Mouse (Mus musculus) T-helper 17 cell (primary cell): ENCODE measurements around the gene Tenm4.

Experiments
- in situ Hi-C, 2 experiments: fragments of 300-600 bp; cut with MboI, MseI; formaldehyde crosslinking; loops; 1 replicate in 1 of 2; 2 replicates in 1 of 2; pipeline ENCODE4 v1.15.1; 2025; ENCODE audit warnings: high pct_unique_total_duplicates in 2 of 2

The Tenm4 gene

DNA sequence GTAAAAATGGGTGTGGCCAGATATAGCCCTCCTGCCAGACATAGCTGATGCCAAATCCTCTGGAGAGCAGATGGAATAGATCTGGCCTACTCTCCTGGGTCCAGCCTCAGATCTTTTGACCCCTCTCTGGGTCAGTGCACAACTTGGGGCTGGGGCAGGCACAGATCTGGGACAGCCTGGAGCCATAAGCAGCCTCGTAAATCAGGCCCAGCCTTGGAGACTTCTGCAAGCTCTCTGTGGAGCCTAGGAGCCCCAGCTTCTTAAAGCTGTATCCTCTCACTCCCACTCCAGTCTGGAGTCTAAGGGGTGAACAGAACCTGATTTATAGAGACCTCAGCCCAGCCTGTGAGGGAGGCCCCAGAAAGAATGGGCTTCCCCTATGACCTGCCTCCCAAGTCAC, 354.3 kb downstream of the Tenm4 start:
- in situ Hi-C loops: loop anchor here in 1 of 2 experiments (5.0 kb wide), 1 partner anchor 377 kb away; no protein-coding TSS in a partner anchor

DNA sequence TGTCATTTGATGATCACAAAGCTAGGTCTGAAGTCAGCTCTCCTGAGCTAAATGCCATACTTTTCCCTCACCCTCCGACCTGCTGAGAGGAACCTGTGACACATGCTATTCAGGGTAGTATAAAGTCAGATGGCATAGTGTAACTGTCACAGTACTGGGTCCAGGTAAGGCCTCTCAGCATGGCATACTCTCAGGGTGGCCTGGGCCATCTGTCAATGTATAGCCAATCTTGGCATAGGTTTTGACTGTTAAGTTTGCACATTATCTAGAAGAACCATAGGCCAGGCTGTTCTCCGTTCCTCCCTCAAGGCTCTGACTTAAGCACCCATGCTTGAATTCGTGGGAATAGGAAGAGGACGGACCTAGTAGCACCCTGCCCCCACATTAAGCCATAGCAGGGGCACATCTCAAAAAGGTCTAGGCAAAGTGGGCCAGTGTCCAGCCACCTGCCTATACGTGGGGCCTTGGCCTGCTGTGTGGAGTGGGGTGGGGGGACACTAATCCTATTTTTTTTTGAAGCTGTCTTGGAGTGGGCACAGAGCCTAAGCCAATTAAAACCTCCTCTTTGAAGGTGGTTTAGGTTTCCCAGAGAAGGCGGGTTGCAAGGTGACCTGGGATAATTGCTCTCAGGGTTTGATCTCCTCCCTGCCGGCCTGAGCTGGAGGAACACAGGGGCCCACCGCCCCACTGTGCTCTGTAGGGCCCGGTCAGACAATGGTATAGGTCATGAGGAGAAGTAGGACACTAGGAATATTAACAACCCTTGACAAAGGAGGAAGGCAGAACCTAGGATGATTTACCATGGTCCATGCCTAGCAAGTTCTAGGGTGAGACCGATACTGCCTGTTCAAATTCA, 359.8 kb downstream of the Tenm4 start:
- in situ Hi-C loops: no loop called here

DNA sequence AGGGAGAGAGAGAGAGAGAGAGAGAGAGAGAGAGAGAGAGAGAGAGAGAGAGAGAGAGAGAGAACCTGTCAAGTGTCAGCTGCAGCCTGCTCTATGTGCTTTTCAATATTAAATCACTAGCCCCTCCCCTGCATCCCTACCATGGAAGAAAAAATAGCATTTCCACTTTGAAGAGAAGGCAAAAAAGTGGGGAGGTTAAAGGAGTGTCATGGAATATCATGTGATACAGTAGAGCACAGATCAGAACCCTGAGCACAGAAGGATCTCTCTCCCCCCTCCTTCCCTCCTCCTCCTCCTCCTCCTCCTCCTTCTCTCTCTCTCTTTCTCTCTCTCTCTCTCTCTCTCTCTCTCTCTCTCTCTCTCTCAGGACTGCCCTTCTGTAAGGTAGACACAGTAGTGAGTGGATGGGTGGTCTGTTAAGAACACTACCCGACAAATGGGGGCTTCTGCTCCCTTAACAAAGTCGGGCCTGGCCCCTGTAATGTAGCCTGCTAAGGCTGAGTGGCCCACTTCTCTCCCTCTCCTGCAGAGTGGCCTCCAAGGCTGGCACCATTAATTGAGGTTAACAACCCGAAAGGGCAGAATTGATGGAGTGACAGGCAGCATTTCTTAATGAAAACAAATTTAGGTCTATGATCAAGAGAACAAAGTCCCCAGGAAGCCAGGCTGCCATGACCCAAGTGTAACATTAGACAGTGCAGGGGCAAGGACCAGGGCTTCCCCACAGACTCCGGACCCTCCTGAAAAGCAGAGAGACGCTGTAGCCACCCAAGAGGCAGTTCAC, 361.1 kb downstream of the Tenm4 start:
- in situ Hi-C loops: no loop called here

DNA sequence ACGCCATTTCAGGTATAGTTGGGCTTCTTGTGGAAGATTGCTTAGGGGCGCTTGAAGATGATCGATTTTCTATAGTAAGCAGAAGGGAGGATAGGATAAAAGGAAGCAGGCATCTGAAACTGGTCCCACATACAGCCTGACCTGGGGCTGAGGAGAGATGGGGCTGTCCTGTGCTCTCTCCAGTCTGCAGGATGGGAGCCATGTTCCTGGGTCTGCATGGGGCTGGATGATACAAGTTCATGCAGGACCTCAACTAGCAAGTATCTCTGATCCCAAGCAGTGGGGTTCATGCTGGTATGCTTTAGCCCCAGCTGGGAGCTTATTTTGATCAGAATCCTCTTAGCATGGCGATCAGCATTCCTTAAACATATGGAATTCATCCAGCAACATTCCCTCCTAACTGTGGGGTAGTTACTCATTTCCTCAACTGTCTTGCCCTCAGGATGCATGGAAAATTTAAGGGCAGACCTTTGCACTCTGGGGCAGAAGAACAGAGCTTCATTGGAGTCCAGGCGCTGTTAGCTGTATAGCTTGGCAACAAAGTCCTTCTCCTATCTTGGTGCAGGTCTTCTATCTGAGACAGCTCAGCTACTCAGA, 361.9 kb downstream of the Tenm4 start:
- in situ Hi-C loops: no loop called here

DNA sequence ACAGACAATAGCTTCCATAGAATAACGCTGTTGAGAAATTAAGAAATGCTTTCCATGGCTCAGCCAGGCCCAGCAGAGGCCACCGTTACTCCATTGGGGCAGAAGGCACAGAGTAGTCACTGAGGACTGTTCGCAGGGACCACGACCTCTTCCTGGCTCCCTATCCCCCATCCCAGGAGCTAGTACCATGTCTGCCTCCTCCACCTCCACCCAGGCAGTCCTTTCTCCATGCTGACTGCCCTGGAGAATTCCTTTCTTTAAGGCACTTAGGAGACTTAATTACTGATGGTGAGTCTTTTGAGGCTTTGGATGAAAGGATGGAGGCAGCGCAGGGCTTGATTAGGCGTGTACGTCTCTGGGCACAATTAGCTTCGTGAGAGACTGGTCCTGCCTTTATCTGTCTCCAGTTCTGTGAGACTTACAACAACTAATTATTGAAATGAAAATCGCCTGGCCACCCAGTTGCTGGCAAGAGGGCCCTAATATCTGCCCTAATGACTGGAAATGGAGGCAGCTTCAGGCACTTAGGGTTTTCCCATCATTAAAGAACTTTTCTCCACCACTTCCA, 365.4 kb downstream of the Tenm4 start:
- in situ Hi-C loops: no loop called here

DNA sequence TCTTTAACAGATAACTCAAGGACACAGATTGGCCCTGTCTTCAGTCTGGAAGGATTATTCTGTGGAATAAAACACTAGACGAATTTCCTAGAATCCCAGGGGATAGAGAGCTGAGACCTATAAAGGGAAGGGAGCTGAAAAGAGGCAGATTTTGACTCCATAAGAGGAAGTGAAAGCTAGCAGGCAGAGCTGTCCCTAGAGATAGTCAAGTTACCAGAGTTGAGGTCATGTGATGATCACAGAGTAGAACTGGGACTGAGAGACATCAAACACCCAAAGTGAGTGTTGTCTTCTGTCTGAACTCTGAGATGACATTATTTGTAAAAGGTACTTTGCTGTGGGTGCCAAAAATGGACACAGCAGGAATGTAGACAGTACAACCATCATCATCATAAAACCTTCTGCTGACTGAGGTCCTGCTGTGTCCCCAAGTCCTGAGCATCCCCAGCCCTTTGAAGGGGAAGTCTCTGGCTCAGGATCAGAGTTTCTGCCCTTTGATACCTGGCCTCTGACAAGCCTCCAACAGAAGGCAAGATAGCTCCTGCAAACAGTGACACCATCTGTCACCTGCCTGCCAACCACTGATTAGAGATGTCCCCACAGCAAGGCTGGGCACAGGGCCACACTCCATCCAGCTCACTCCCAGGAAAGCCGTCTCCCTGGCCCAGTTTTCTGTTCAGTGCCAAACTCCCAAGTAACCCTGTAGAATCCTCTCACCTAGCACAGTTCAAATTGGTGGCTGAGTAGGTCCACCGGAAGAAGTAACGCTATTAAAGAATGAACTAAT, 368.4 kb downstream of the Tenm4 start:
- in situ Hi-C loops: no loop called here

DNA sequence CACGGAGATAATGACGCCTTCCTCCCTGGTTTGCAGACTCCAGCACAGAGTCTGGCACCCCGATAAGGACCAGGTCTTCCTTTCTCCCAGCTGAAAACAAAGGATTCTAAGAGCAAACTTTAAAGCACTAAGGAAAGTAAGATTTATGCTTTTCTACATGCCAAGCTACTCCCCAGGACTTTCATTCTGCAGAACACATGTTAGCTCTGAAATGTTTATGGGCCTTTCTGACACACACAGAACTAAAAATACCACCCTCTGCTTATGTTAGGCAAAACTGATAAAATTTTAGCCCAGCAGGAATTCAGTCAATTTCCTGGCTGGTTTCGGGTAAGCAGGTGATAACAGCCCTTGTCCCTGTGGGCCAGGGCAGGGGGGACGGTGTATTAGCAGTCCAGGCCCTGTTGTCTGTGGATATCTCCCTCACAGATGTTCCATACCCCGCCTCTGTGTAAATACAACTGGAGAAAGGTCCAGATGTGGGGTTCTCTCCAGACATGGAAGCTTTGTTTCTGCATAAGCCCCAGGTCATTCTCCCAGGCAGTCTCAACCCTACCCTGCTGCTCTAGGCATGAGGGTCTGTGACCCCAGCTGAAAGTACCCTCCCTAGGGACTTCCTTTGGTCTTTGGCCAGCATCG, 369.5 kb downstream of the Tenm4 start:
- in situ Hi-C loops: no loop called here

DNA sequence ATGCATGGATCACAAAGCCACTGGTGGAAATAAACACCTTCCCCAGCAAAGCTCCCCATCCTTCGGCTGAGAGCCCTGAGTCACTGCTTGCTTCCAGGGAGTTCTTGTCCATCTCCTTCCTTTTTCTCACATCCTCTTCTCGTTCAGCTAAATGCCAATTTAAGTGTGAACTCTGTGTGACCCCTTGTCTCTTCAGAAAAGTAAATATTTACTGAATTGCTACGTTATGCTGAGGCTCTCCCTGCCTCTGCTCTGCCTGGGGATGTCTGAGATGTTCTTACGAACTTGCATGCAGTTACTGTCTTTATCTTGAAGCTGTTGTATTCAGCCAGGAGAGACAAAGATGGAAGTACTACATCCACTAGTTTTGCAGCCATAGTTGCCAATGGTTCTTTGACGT, 374.9 kb downstream of the Tenm4 start:
- in situ Hi-C loops: no loop called here

DNA sequence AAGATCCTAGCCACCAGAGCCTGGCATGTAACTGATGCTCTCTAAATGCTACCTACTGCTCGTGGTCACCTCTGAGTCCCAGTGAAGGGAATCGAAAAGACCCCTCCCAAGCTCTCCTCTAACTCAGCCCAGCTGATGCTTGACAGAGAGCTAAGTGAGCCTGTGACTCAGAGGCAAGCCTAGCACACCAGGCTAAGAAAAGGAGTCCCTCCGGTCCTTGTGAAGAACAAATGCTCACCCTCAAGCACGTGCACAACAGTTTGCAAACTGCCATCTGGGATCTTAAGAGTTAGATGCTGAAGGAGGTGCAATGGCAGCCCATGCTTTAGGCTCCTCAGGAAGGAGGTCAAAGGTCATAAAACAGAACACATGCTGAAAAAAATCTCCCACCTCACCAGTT, 380.8 kb downstream of the Tenm4 start:
- in situ Hi-C loops: no loop called here

DNA sequence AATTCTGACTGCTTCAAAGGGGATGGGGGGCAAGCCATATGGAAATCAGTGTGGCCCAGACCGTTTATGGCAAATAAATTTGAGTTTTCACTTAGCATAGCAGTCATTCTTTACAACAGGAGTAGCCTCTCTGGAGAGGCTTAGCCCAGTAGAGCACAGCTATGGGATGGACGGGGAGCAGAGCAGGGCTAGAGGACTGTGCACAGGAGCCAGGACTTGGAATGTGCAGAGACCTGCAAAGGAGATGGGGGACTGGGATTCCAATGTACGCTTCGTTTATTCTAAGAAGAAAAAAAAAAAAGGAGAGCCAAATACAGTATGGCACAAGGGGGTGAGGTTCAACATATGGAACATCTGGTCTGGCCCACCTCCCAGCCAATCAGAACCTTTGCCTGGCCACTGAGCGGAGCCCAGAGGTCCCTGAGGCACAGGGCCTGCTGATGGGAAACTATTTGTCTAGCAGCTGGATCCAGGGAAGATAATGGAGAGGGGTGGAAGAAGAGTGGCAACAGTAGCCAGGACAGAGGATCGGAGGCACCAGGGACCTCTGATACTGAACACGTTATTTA, 381.3 kb downstream of the Tenm4 start:
- in situ Hi-C loops: no loop called here

DNA sequence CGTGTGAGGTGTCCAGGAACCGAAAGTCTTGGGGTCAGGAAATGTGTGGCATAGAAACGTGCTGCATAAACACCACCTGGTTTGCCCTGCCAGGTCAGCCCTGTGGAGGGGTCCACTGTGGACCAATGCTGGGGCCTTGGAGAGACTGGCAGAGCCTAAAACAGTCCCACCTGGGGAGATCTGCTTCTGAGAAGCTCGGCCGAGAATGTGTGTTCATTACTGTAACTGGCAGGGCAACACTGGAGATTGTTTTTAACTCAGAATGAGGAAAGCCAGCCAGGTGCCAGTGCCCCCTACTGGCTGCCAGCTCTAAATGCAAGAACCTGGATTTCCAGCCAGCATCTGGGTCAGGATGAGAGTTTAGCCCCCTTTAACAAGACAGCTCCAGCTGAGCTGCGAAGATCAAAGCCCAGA, 383.2 kb downstream of the Tenm4 start:
- in situ Hi-C loops: no loop called here

DNA sequence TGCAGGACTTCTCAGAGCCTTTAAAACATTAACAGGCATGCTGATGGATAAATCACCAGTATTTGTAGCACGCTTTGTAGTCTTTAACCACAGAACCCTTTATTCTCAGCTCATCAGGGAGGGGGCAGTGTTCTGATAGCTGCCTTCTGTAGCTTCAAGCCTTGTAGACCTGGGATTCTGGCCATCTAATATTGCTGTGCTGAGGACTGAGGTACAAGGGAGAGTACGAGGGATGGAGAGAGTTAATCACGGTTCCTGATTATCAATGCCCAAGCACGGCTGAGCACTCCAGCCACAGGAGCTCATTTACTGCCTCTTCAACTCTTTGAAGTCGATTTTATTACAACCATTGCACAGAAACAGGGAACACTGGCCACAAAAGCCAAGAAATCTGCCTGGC, 384.2 kb downstream of the Tenm4 start:
- in situ Hi-C loops: no loop called here

DNA sequence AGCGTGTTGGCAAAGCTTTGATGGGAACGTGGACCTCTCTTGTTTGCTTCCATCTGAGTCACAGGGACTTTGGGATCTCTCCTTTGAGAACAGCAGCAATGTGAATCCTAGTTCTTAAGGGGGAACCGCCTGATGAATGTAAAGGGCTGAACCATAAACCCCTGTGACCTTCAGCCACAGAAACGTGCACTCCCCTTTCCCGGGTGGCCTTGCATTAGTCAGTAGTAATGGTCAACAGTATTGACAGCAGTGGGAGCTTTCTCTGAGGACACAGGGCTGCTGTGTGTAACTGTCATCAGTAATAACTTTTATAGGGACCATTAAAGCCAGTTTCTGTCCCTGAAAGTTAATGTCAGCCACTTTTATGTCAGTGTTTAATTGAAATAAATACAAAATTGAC, 385.7 kb downstream of the Tenm4 start:
- in situ Hi-C loops: no loop called here

DNA sequence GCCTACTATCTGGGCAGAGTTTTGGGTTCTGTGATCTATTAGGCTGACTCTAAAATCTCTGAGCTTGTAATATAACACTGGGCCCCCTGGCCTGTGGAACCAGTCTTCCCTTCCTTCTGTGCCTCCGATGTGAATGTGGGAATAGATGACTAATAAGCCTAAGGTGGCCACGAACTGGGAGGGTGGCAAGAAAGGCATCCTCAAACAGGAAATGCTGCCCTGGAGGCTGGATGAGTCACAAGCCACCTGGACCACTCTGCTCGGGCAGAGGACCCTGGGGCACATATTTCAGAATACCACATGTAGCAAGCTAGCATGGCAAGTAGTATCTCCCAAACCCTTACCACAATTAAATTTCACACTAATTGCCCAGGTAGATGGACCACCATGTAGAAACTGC, 391.8 kb downstream of the Tenm4 start:
- in situ Hi-C loops: no loop called here

DNA sequence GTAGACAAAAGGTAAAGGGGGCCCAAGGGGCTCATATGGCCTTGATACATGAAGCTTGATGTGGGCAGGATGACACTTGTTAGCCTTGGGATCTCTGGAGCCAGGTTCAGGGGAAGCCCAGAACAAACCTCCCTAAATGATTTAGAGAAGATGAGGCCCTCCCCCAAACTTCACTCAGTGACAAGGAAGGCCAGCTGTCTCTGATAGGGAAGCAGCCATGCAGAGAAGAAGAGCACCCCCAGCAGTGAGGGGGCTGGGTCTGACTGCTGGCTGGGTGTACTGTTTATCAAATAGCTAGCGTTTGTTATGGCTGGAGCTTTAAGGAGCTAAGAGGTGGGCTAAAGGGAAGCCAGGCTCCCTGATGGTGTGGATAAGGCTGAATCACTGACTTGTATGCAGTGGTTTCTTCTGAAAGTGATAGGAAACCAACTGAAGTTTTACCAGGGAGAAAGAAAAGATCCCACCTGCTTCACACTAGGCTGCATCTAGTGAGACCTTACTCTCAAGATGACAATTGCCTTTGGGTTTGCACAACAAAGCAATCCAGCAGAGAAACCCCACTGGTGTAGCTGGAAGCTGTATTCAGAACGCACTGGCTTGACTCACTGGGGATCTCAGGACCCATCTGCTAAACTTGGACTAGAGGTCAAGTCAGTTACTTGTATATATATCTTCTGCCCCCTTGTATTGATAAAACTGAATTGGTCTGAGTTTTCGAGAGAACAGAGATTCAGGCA, 392.5 kb downstream of the Tenm4 start:
- in situ Hi-C loops: no loop called here

DNA sequence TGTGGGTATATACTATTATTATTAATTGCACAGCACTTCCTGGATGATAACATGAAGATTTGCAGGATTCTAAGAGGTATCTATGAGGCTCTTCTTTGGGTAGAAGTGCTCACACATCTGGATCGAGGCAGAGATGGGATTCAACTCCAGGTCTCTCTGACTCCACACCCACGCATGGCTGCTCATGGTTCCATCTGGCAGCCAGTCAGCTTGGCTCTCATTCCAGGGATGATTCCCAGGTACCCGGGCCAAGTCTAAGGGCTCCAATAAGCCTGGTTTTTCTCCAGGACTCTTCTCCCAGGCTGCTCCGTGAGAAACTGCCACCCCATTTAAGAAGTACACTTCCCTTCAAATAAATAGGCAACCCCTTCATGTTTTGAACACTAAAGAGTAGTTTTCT, 394.8 kb downstream of the Tenm4 start:
- in situ Hi-C loops: no loop called here

DNA sequence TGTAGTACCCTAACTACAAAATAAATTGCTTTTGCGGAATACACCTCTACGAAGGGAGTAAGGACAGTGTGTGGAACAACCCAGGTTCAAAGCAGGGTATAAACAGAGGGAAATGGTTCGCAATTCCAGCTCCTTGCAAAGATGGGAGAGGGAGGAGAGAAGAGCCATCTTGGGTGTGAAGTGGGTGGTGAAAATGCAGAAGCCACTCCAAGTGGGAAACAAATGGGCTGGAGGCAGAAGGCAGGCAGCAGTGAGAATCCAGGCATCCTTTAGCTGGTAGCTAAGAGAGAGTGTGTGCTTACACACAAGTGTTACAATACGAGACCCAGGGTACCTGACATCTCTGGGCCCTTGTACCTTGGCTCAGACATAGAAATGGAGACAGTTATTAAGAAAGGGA, 395.2 kb downstream of the Tenm4 start:
- in situ Hi-C loops: no loop called here

DNA sequence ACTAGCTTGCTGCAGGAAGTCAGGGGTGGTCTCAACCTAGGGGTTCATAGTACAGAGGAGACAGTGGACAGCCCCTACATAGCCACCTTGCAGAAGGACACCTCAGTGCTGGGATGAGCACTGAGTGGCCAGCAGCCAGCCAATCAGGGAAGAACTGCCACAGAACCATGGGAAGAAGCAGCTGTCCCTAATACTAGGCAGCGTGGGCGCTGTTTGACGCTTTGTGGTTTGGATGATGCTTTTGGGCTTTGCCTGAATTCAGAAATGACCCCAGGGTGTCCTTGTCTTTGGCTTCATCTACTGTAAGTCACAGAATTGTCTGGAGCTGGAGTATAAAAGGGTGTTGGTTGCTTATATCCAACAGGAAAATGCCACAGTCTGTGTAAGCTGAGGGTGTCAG, 397.0 kb downstream of the Tenm4 start:
- in situ Hi-C loops: no loop called here

DNA sequence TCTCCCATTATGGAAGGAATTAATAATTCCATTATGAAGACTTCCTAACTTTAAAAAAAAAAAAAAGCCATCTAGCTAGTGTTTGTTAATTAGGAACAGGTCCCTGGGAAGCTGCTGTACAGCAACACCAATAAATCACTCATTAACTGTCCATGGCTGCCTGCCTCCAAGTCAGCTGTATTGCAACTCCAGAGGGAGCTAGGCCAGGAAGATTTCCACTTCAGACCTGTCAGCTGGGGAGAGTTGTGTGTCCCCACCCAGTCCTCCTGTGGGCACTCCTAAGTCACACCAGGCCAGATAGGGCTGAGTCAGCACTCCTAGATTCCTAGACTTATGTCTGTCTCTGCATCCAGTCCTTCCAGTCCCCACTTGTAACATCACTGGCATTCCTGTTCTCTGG, 399.9 kb downstream of the Tenm4 start:
- in situ Hi-C loops: no loop called here

DNA sequence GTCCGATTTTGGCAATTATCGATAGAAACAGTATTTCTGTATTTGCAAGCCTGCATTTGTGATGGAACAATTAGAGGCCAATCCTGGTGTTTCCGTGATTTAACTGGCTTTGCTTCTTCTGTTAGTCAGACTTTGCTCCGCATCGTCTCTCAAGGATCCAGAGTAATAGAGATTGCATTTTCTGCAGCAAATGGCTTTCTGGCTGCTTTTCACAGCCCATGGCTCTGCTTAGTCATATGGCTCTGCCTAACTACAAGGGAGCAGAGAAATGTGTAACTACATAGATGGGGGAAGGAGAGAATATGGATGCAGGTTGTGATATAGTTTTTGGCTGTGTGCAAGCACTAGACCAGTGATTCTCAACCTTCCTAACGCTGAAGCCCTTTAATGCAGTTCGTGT, 401.9 kb downstream of the Tenm4 start:
- in situ Hi-C loops: no loop called here
